Mouse (Mus musculus) layer of hippocampus, adult 9-11 months (tissue): ENCODE measurements around the gene Mxra7.
A peak's percentile ranks its signal among the peaks of the same experiment; 100 is the strongest.

Source experiments
- DNase-seq: peaks from one replicate; pipeline ENCODE4 v3.0.0; 2022

The Mxra7 gene

DNA sequence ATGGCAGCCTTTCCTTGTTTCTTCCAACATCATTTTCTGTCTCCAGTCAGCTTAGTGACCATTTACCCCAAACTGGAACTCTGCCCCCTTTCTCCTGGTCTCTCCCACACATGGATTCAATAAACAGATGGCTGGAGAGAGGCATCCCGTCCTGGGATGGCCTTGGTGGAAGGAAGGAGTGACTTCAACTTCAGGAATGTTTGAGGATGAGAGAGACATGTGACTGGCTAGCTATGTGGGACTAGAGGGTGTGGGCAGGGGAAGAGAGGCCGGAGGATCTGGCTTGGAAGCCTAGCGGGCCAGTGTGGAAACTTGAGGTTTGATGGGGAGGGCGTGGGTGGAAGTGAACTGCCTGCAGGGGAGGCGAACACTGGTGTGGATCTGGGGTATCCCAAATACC lies 11.1 kb downstream of the Mxra7 start:
- no peak for DNase-seq

DNA sequence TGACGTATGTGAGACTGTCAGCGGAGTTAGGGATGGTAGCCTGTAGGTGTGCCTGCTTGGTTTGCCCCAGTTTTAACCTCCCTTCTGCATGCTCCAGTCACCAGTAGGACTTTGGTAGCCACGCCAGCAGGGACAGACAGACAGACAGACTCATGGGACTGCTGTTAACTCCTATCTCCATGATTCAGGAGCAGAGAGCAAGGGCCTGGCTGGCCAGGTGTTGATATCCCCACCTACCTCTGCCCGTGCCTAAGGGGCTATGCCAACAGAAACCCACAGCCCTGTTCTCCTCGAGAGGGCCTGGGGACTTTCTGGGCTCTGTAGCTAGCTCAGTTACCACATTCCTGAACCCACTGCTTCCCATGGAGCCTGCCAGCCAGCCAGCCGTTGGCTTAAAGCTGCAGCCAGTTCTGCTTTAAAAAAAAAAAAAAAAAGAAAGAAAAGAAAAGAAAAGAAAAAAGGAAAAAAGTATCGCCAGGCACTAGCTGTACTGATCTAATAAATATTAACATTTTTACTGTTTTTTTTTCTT lies 12.9 kb downstream of the Mxra7 start:
- no peak for DNase-seq

DNA sequence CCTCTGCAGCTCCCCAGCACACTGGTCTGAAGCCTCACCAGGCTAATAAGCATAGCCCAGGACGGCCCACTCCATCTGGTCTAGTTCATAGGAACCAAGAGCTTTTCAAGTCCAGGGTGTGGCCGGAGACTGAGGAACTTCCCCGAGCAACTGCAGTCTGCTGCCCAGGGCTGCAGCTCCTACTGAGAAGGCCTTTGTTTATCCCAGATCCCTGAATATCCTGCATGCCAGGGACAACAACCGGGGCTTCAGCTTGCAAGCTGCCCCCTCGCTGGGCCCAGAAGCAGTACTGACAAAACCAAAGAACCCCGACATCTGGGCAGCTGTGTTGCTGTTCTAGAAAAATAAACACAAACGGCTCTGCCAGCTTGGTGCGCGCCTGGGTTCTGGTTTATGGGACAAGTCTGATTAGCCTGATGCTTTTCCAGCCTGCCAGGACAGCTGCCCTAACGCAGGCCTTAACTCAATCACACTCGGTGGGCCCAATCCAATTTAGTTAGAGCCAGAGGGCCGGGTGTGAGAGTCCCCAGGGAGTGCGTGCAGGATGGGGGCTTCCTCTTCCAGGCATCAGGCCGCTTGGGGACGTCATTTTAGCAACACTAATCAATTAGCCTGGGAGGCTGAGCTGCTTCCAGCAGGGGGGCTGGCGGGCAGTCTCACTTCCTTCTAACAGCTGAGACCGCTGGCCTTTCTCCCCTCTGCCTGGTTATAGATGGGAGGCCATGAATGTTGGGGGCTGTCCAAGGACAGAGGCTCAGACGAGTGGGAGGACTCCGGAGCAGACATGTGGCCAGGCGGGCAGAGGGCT lies 13.6 kb downstream of the Mxra7 start:
- no peak for DNase-seq

DNA sequence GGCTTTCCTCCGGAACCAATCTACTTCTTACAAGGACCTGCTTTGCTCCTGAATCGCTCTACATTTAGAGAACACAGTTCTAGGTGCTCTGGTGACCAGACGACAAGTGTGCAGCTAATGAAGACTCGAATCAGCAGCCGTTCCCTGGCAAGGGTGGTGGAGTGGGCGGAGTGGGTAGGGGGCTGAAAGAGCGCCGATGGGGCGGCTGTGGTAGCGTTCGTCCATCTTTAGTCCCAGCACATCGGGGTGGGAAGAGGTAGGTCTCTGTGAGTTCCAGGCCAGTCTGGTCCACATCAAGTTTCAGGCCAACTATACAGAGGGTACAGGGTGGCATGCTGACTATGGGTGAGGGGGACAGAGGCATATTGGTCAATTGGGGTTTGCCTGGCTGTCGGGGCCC lies 14.2 kb downstream of the Mxra7 start:
- DNase-seq: no peak

DNA sequence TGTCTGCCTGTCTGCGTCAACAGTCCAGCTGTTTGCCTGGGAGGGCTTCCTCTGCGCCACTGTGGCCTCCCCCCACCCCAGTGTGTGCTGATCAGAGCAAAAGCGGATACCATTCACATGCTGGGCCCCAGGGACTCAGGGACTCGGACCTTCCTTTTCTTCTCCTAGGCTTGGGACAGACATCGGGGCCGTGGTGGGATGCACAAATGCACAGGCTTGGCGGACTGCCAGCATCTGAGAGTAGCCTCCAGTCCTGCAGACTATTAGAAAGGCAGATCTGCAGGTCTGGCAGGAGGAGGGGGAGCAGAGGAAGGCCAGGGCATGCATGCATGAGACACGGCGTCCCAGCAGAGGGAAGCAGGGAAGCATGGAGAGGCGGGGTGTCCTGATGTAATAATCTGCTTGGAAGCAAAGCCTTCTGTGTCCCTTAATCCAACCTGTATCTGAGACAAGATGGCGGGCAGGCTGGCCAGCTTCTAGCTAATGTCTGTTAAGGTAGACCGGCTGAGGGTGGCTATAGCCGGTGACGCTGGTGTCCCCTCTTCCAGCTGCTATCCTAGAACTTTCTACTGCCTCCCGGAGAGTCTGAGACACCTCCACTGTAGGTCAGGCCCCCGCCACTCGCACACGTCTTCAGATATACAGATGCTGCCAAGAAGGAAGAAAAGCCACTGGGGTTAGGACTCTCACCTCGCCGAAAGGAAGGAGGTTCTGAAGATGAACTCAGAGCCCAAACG lies 14.9 kb downstream of the Mxra7 start:
- no peak for DNase-seq

DNA sequence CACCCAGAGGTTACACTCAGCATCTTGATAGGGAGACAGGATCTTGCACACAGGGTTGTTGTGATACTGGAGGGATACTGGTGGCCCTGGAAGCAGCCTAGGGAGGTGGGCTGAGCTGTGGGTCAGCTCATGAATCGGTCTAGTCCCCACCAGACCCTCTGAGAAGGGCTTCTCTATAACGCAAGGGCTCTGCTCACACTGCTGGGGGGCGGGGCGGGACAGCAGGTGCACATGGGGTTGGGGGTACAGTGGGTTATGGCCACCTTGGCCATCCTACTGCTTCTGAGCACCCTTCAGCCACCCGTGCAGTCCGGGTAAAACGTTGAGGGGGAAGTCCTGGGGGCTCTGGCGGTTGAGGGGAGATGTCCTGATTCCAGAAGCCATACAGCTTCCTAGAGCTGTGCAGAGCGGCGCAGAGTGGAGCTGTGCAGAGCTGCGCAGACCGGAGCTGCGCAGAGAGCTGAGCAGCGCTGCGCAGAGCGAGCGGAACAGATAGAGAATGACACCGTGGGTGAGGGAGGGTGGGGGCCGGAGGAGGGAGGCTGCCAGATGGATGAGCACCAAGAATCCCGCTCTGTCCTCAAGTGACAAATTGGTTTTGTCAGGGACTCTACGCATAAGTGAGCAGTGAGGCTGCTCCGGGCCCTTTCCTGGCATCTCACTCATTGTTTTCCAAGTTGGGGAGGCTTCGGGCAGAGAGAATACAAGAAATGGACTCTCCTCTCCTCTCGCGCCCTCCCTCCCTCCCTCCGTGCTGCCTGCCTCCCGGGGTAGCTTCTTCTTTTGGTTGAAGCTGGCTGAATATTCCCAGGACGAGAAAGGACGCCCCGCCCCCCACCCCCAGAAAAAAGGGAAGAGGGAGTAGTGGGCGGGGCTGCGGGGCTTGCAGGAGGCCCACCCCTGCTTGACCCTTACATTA lies 16.6 kb downstream of the Mxra7 start:
- DNase-seq: peak; percentile 81

DNA sequence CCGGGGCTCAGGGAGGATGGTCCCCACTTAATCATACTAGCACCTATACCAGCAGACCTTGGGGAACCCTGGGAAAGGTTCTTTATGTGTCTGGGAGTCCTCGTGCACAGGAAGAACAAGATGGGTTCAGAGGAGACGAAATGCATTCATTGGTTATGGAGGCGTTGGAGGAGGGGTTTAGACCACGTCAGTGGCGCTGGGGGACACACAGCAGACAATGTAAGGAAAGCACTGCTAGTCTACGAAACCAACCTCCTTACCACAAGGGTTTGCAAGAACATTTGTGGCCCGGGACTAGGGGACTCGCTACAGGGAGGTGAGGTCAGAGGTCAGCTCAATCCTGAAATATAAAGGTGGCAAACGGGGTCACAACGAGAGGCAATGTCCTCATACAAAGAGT lies 17.3 kb downstream of the Mxra7 start:
- DNase-seq: no peak

DNA sequence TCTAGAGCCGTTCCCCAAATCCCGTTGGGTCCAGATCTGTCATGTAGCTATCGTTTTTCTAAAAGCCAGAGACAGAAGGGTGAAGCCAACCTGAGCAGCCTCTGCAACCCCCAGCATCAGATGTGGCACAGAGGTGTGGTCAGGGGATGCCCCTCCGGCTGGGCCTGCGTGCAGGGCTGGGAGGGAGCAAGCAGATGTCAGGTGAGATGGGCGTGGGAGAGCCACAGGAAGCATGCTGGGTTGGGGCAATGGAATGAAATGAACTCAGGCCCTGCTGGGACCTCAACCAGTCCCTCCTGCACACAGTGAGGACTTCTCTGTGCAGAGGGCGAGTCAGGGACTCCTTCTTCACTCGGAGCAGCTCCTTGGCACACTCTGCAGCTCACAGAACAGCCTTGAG lies 18.3 kb downstream of the Mxra7 start:
- DNase-seq: no peak

DNA sequence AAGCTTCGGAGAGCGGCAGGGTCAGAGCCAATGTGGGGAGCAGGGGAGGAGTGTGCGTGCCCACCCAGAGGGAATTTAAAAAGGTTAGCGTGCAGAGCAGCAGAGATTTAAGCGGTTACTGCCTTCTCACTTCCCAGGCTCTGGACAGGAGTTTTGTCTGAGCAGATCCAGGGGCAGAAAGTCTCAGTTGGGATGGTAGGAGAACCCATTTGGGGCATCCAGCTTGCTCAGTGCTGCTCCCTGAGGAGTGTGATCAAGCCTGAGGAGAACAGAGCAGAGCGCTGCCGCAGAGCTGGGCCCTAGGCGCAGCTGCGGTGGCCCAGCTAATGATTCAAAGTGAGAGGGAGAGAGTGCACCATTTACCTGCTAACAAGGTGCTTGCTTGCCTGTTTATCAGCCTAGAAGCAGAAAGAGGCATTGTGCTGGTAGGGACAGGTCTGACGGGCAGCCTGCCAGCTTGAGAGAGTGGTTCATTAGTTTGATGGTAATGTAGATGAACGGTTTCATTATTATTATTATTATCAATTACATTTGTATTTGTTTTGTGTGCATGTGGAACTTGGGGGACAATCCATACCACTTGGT lies 18.9 kb downstream of the Mxra7 start:
- DNase-seq: no peak

DNA sequence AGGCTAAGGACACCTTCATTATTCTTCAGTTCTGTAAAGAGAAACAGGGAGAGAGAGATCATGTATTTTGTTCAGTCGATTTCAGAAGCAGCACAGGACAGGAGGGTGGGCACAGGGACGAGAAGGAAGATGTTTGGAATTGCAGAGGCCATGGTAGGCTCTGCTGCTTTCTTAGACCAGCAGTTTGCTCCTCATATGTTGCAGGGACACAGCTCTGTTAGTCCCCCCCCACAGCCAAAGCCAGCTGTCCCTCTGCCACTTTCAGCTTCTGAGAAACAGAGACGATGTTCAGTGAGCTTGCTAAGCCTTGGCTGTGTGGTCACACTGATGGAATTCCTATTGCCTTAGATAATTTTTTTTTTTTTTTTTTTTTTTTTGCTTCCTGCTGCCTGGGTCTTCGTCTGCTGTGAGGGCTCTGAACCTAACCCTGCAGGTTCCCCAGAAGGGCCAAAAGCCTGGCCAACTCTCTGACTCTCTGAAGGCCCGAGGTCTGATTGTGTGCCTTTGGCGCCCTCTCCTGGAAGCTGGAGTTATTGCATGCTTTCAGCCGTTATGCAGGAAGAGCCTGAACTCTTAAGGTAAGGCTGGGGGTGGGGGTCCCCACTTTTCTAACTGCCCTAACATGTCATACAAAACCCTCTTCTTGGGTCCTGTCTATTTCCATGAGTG lies 19.8 kb downstream of the Mxra7 start:
- peak; percentile 76 for DNase-seq

DNA sequence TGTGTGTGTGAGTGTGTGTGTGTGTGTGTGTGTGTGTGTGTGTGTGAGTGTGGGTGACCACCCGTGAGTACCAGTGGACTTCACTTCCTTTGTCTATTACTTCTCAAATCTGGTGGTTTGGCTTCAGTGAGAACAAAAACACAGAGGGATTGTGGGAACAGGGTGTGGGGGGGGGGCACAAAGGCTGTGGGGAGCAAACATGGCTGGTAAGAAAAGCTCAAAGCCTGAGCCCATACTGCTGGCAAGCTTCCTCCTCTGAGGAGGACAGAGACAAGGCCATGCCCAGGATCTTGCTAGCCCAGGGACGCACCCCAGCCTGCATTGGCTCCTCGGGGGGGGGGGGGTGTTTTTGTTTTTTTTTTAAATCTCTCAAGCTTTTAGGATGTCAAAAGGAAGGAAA lies 20.3 kb downstream of the Mxra7 start:
- DNase-seq: no peak

DNA sequence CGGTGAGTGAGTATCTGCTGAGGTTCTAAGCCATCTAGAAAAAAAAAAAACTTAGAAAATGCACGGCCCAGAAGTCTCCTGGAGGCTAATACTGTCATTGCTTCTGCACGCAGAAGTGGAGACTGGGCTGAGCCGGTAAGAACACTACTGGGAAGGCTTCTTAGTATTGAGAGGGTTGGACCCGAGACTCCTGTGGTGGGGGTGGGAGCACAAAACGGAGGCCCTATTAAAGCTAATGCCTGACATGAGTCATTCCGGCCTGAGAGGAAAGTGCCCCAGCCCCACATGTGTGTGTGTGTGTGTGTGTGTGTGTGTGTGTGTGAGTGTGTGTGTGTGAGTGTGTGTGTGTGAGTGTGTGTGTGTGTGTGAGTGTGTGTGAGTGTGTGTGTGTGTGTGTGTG lies 20.7 kb downstream of the Mxra7 start:
- DNase-seq: no peak

DNA sequence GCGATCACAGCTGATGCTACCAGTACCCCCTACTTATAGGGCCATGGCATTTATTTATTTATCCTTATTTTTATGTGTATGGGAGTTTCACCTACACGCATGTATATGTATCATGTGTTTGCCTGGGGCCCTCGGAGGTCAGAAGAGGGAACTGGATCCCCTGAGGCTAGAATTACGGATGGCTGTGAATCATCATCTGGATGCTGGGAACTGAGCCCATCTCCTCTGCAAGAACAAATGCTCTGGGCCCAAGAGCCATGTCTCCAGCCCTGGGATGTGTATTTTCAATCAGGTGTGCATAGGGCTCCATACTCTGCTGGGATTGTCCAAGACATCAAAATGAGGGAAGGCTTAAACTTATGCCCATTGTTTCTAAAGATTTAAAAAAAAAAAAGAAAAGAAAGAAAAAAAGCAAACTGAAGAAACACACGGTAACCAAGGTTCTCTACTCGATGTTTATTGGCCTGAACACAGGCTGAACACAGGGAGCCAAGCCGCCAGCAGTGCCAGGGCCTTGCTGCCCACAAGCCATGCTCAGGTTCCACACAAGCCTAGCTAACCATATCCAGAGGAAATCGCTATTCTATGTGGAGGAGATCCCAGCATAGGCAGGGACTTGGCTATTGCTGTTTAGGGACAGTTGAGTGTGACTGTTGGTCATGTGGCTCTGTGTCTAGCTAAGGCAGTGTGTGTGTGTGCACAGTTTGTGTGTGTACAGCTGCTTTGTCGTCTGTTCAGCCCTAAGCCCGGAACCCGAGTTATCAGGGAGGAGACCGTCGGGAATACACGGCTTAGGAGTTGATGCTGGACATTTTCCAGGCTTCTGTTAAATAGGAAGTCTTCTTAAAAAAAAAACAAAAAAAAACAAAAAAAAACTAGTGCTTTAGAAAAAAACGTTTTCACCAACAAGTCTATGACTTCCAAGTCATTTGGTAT lies 21.4 kb downstream of the Mxra7 start:
- no peak for DNase-seq

DNA sequence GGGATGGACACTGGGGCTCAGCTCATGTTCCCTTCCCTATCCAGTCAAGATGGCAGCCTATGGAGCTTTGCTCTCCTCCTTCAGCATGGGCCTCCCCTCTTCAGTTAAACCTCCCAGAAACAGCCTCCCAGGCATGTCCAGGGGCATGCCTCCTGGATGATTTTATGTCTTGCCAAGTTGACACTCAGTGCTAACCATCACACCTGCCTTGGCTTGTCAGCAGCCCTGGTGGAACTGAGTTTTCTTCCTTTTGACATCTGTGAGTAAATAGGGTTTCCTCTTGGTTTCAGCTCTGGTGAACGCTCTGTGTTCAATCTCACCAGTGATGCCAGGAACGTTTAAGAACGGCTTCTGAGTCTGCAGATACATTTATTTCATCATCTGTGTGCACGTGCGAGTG lies 25.1 kb downstream of the Mxra7 start:
- DNase-seq: no peak

DNA sequence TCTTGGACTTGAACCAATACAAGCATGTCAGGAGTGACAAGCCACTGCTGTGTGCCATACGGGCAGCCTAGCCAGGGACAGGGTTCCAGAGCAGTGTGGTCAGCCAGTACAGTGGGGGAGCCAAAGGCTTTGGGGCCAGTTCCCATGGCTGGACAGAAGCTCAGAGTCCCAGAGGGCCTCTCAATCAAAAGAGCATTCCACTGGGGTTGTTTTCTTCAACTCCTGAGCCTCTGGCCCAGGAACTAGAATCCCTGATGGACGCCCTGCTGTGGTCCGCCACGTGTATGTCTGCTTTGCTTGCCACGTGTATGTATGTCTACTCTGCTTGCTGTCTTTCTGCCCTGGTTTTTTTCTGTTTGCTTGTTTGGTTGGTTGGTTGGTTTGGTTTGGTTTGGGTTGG lies 26.7 kb downstream of the Mxra7 start:
- no peak for DNase-seq

DNA sequence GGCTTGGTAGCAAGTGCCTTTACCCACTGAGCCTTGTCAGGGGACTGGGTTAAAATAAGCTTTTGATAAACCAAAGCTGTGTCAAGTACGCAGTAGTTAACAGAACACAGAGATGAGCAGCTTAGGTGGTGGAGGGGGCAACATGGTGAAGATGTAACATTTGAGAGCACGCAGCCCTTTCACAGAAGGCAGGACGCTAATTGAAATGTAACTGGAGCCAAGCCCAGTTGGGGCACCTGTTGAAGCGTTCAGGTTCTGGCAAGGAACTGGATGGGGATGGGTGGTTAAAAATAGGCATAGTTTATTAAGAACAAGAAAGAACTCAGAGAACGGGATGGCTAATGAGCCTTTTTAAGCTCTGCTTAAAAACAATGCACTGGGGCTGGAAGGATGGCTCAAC lies 28.5 kb downstream of the Mxra7 start:
- DNase-seq: peak; percentile 58

DNA sequence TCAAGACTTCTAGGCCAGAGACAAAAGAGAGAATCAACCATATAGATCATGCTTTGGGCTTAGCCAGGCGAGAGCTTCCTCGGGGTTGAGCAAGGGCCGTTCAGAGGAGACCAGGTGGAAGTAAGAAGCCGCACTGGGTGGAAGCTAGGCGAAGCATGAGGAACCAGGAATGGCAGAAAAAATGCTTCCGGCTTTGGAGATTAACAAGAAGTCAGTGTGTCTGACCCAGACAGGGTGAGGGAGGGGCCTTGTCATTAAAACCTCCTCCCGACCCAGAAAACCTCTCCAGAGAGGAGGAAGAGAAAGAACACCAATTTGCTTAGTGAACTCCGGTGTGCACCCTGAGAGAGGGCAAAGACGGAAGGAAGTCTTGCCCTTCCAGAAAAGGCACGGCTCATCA lies 43.6 kb downstream of the Mxra7 start:
- DNase-seq: no peak

DNA sequence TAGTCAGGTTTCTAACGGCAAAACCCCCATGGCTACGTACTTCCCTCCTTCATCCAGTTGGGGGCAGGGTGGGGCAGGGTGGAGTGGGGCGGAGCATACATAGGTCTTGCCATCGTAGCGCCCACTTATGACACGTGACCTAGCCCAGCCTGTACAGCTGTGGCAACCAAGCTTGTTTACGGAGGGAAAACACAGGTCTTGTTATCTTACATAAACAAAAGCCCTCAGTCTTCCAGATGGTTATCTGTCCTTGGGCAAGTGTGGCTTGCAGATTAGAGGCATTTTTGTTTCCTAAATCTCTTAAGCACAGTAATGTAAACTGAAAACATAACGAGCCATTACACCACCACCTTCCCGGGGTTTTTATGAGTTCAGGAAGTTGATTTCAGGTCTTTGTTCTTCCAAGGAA lies 45.1 kb downstream of the Mxra7 start:
- no peak for DNase-seq

DNA sequence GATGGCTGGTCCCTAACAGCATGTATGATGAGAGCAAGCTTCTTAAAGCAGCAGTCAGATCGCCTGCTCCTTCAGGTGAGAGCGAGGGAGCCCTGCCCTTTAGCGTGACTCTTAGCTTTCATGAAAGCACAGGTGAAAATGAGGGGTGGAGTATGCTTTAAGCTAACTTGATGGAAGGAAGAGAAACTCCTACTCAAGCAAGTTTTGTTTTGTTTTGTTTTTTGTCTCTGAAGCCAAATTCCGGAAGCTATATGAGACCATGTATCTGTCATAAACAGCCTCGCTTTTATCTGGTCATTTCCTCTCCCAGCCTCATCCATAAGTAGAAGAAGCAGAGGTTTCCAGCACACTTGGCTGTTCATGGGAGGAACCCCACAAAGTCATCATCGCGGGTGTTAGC lies 52.4 kb downstream of the Mxra7 start, which contains the start of gene St6galnac1:
Gene St6galnac1 (minus strand): TSS at position 101 of the 400 bp plus-strand sequence.
- DNase-seq: no peak

DNA sequence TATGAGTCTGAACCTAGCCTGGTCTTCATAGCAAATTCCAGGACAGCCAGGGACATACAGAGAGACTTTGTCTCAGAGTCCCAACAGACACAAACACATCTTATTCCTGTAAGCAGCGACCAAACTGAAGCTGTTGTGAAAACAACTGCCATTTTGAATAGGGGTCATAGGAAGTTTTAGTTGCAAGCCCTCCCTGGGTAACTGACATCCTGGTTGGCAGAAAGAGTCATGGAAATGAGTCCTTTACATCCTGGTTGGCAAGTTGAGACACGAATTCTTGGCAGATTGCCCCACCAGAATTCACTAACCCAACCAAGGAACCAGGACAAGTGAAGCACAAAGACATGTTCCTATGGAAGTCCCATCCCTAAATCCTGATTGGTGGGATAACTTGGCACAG lies 54.6 kb downstream of the Mxra7 start:
- no peak for DNase-seq

DNA sequence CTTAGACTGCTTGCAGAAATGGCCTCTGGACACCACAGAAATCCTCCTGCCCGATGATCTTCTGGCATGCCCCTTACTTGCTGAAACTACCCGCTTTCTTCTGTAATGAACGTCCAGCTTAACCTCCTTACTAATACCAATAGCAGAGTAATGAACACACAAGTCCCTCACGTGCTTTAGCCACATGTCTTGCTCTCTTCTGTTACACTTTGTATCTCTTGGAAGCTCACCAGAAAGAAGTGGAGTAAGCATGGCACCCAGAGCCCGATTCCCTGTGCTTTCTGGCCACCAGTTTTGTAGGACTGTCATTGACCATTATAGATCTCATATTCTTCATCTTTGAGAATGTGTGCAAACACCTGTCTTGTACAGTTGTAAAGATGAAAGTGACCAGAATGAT lies 58.0 kb downstream of the Mxra7 start:
- DNase-seq: no peak
